Mouse (Mus musculus) limb, embryonic 15.5 days (tissue): ENCODE data around the gene D13Ertd608e. TPM values are rescaled to one million over a fixed set of nuclear protein-coding genes. Genes with fewer than 3 reads are reported as not detected.
"Not testable (repeated sequence)": the region's sequence is repeated elsewhere in the genome, so short reads cannot be mapped to it uniquely, and the experiment has no call there.

Experiments used
- ATAC-seq: fragments of 200-750 bp; cut with Nextera tagmentation; 2 replicates; pipeline ENCODE4 v1.8.0; 2017; ENCODE audit warnings: low read depth, moderate TSS enrichment; ENCODE audit not compliant: insufficient number of reproducible peaks, low FRiP score, low TSS enrichment
- H3K27ac ChIP-seq: fragments of 300-500 bp; sonication (generic); 2 replicates; pipeline ENCODE4 v1.5.1; 2015; ENCODE audit warnings: moderate library complexity, mild to moderate bottlenecking, inconsistent platforms
- H3K27me3 ChIP-seq: fragments of 300-500 bp; sonication (generic); 2 replicates; pipeline ENCODE4 v1.6.1; 2015; ENCODE audit warnings: inconsistent platforms
- H3K36me3 ChIP-seq: fragments of 300-500 bp; sonication (generic); 2 replicates; pipeline ENCODE4 v1.6.1; 2015; ENCODE audit warnings: inconsistent platforms
- H3K4me1 ChIP-seq: fragments of 300-500 bp; sonication (generic); 2 replicates; pipeline ENCODE4 v1.6.1; 2015; ENCODE audit warnings: inconsistent platforms
- H3K4me2 ChIP-seq: fragments of 300-500 bp; sonication (generic); 2 replicates; pipeline ENCODE4 v1.6.1; 2015; ENCODE audit warnings: mild to moderate bottlenecking, inconsistent platforms
- H3K4me3 ChIP-seq: fragments of 300-500 bp; sonication (generic); 2 replicates; pipeline ENCODE4 v1.5.1; 2015; ENCODE audit warnings: mild to moderate bottlenecking, inconsistent platforms
- H3K9ac ChIP-seq: fragments of 300-500 bp; sonication (generic); 2 replicates; pipeline ENCODE4 v1.6.1; 2015; ENCODE audit warnings: inconsistent platforms
- H3K9me3 ChIP-seq: fragments of 300-500 bp; sonication (generic); 2 replicates; pipeline ENCODE4 v1.6.1; 2016; ENCODE audit warnings: inconsistent platforms
- WGBS: fragments of 180-500 bp; shearing (Covaris S2); methylation state at CpG from one replicate; pipeline ENCODE4 v1.1.7; 2015; 5-methylcytosine and 5-hydroxymethylcytosine counted together
- polyA plus RNA-seq: library from polyadenylated mRNA; unstranded; fragments of >200 nt; fragmentation: Nextera tagmentation; extraction: Ambion mirVana; gene quantifications from 2 replicates; pipeline ENCODE4 v1.2.1, GENCODE M21; 2015

D13Ertd608e gene
- polyA plus RNA-seq, 1 experiment from 2014 or later = not detected

GRCm38 (mm10) chr13:119830116-119830515 lies 5.7 kb upstream of the D13Ertd608e start, which contains the start of gene AF067063:
AF067063 (minus strand) TSS chr13:119830216.
- not testable (repeated sequence) for H3K27me3 ChIP-seq, H3K9me3 ChIP-seq, H3K4me3 ChIP-seq, H3K27ac ChIP-seq, H3K36me3 ChIP-seq, ATAC-seq, H3K4me2 ChIP-seq, H3K4me1 ChIP-seq, H3K9ac ChIP-seq

- Histone ChIP-seq H3K4me3 (peak overlapping the region; percentile 19; the same call in 1 of the 2 replicates), H3K27me3 (peaks cover 11% of the 10 kb centered on the region), H3K4me2 (peak overlapping the region; percentile 37)
- H3K9ac ChIP-seq, H3K27ac ChIP-seq, H3K36me3 ChIP-seq, H3K4me1 ChIP-seq, ATAC-seq, H3K9me3 ChIP-seq: not testable (repeated sequence)
- 18% methylated on average over 23 of the region's 23 CpGs for WGBS
Measured at GRCm38 (mm10) chr13:119836324-119836811, 562 bp downstream of the D13Ertd608e start.

- H3K9ac ChIP-seq, H3K4me1 ChIP-seq, H3K27ac ChIP-seq, H3K4me3 ChIP-seq, H3K4me2 ChIP-seq, ATAC-seq, H3K9me3 ChIP-seq, H3K36me3 ChIP-seq: not testable (repeated sequence)
- WGBS = 8% methylated on average over 14 of the region's 23 CpGs
- peaks cover 11% of the 10 kb centered on the region for H3K27me3 ChIP-seq
Measured at GRCm38 (mm10) chr13:119837719-119838337, 2.0 kb downstream of the D13Ertd608e start.

GRCm38 (mm10) chr13:119839982-119840381 lies 4.2 kb downstream of the D13Ertd608e start:
- peaks cover 11% of the 10 kb centered on the region for H3K27me3 ChIP-seq
- H3K9ac ChIP-seq, H3K9me3 ChIP-seq, H3K4me1 ChIP-seq, H3K36me3 ChIP-seq, H3K27ac ChIP-seq, ATAC-seq, H3K4me3 ChIP-seq, H3K4me2 ChIP-seq: not testable (repeated sequence)
- WGBS = 19% methylated on average over 6 of the region's 6 CpGs

- not testable (repeated sequence) for H3K4me1 ChIP-seq, H3K9me3 ChIP-seq, H3K36me3 ChIP-seq, H3K4me3 ChIP-seq, H3K27me3 ChIP-seq, H3K27ac ChIP-seq, ATAC-seq, H3K4me2 ChIP-seq, H3K9ac ChIP-seq
- WGBS = no CpG with 5 or more reads among the region's 6 CpGs
Measured at GRCm38 (mm10) chr13:119862399-119862798, 26.6 kb downstream of the D13Ertd608e start.

GRCm38 (mm10) chr13:119864395-119864999 lies 28.7 kb downstream of the D13Ertd608e start:
- H3K4me2 ChIP-seq, H3K27me3 ChIP-seq, H3K36me3 ChIP-seq, H3K9me3 ChIP-seq, H3K9ac ChIP-seq, ATAC-seq, H3K4me3 ChIP-seq, H3K4me1 ChIP-seq, H3K27ac ChIP-seq: not testable (repeated sequence)
- WGBS = 79% methylated on average over 6 of the region's 7 CpGs

- not testable (repeated sequence) for H3K4me1 ChIP-seq, H3K4me2 ChIP-seq, H3K27me3 ChIP-seq, H3K9me3 ChIP-seq, ATAC-seq, H3K36me3 ChIP-seq, H3K9ac ChIP-seq, H3K27ac ChIP-seq, H3K4me3 ChIP-seq
- 25% methylated on average over 4 of the region's 4 CpGs for WGBS
Measured at GRCm38 (mm10) chr13:119886896-119887295, 51.1 kb downstream of the D13Ertd608e start.

GRCm38 (mm10) chr13:119894685-119895084 lies 58.9 kb downstream of the D13Ertd608e start, which contains the start of gene Tcstv1:
Tcstv1 (minus strand) TSS chr13:119894785.
- 83% methylated on average over 3 of the region's 3 CpGs for WGBS

More at GRCm38 (mm10) chr13:119894685-119895084, 58.9 kb downstream of the D13Ertd608e start, which contains the start of gene Tcstv1:
- H3K36me3 ChIP-seq, H3K4me1 ChIP-seq, H3K27me3 ChIP-seq, ATAC-seq, H3K27ac ChIP-seq, H3K9me3 ChIP-seq, H3K9ac ChIP-seq, H3K4me2 ChIP-seq, H3K4me3 ChIP-seq: not testable (repeated sequence)

Other genes with a start within 250 kb of the D13Ertd608e start
- gene Ccl28, start 212.2 kb upstream of the D13Ertd608e start, polyA plus RNA-seq = 0.12 TPM in 1 of 2 replicates, not detected in the other
- gene Hmgcs1, start 145.6 kb upstream of the D13Ertd608e start, polyA plus RNA-seq = 135 and 139 TPM in 2 replicates
- 2.6 and 2.7 TPM in 2 replicates for gene Nim1k, start 80.1 kb upstream of the D13Ertd608e start, polyA plus RNA-seq
- 29.2 and 32.2 TPM in 2 replicates for gene Zfp131, start 45.1 kb upstream of the D13Ertd608e start, polyA plus RNA-seq
- not detected in 2 replicates for gene AF067063, start 5.8 kb upstream of the D13Ertd608e start, polyA plus RNA-seq
- gene Tcstv1, start 58.8 kb downstream of the D13Ertd608e start, polyA plus RNA-seq = not detected in 2 replicates
- gene Gm21761, start 93.3 kb downstream of the D13Ertd608e start, polyA plus RNA-seq = not detected in 2 replicates
- gene B020031M17Rik, start 114.8 kb downstream of the D13Ertd608e start, polyA plus RNA-seq = not detected in 2 replicates
- gene Gm36079, start 191.0 kb downstream of the D13Ertd608e start, polyA plus RNA-seq = not detected in 2 replicates
- gene Gm21188, start 216.2 kb downstream of the D13Ertd608e start, polyA plus RNA-seq = 0.23 TPM in 1 of 2 replicates, not detected in the other